Mouse (Mus musculus) left cerebral cortex, adult 8-10 months (tissue): ENCODE data around the gene Trio. TPM values are rescaled to one million over a fixed set of nuclear protein-coding genes. Genes with fewer than 3 reads are reported as not detected.

Experiments
- DNase-seq, 2 experiments: peaks; one replicate each; pipeline ENCODE4 v3.0.0; 2022; ENCODE audit warnings: low spot score in 2 of 2
- total RNA-seq, 4 experiments: library from RNA; stranded (reverse); gene quantifications; 2 replicates each; pipeline ENCODE4 v1.2.4; 2022

Trio gene
- total RNA-seq, 4 experiments from 2014 or later, result 199 to 218 (median 207) TPM

DNA sequence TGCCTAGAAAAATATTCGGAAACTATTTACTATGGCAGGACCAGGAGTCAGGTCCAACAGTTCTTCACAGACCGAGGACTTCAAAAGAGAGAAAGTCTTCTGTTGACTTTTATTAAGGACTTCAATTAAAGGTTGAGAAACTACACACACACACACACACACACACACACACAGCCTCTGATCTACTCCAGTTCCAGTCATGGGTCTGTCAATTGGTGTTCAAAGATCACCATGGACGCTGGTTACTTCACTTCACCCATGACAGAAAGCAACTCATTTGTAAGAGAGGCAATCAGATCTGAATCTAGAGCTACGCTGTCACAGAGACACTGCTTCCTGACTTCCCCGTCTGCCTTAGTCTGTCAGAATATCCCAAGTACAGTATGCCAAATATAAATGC is 33.1 kb downstream of the Trio start:
- no peak for DNase-seq

DNA sequence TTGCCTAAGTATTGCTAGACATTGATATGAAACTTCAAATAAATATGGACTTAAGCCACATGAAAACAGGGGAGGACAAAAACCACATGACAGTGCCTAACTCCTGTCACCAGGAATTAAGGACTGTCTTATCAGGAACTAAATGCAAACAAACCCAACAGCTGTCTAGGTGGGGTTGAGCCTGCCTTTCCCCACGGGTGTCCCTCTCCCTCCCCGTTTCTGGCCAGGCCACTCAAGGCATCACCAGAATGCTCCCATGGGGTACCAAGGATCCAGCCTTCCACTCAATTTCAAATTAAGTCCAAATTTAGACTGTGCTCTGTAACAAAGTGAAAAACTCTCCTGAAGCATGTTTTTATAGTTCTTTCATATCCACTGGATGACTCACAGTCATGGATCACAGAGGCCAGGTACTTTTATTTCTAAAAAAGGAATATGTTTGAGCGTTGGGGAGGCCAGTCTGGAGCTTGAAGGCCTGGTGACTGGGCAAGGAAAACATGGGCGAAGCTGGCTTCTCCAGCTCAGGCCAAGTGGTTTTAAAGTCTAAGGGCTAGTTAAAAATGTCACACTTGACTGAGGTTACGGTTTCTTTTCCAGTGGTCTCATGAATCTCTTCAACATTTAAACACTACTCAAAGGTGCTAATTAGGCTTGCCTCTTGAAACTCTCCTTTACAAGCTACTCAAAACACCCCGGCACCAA is 33.6 kb downstream of the Trio start:
- DNase-seq, result no peak

DNA sequence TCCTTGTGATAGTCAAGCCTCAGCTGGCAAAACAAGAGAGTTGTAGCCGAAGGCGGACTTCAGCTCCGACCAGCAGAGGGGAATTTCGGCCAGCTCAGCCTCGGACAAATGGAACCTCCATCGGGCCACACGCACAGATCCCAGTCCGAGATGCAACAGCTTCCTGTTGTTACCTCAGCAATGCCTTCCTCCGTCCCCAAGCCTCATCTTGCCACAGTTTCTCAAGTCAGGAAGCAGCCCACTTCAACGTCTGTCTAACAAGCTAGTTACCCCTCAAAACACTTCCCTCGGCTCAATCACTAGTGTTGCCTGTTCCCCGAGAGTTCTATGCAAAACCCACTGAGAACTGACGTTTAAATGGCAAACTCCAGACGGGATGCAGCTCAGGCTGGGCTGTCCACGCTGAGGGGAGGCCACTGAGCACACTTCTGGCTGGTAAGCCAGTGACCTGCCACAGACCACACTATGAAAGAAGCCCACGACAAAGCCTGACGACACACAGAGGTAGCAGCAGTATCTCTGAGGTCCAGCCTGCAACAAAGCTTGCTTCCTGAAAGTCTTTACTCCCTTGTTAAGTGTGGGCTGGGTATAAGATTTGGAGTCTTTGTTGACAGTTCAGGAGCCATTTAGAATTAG is 34.5 kb downstream of the Trio start:
- DNase-seq, result no peak

DNA sequence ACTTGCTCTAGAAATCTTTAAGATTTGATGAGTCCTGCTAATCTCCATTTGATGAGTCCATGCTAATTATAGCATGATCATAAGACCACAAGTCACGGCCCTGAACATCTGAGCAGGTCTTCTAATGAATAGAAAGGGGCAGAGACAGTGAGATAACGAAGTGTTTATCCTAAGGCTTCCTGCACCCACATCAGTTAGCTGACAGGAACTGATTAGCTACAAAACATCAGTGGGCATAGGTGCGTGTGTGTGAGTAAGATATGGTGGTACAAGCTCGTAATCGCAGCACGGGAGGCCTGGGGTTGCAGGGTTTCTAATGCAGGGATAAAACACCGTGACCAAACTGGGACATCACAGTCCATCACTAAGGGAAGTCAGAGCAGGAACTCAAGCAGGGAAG is 37.7 kb downstream of the Trio start:
- no peak for DNase-seq

DNA sequence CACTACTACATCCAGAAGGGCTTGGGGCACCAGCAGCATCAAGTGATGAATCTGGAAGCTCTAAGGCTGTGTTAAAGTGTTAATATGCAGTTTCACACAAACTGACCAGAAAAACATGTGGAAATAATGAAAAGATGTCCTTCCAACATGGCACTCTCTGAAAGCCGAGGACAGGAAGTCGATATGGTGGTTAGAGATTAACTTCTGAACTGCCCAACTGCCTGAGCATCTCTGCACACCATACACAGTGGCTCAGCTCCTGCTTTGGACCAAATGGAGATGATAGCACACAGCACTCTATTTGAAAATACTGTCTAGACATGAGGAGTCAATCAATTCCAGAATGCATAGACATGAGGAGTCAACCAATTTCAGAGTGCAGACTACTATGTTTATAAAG is 40.8 kb downstream of the Trio start:
- no peak for DNase-seq

DNA sequence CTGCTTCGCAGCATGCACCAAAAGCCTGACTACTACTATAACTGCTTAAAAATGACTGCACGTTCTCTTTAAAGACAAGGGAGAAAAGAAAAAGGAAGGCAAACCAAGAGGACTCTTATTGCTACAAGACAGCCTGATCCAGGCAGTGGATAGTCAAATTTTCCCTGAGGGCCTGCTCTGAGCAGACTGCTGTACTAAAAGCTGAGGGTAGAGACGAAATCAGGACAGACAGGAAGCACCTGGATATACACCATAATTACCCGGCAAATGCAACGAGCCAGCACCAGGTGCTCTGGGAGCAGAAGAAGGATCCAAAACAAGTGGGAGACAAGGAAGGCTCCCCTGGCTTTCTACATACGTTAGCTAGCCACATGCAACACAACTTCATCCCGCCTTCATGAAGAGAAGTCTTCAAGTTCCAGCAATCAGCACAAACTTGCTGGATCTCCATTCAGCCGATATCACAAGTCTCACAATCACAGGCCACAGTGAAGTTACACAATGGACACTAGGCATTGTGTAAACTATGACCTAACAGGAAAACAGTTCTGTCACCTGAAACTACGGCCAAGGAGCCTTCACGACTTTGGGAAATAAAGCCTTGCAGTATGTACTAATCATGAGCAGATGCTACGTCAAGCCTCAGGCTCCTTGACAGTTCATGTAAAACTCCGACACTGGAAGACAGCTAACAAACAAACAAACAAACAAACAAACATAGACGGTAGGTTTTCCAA is 43.7 kb downstream of the Trio start:
- no peak for DNase-seq

DNA sequence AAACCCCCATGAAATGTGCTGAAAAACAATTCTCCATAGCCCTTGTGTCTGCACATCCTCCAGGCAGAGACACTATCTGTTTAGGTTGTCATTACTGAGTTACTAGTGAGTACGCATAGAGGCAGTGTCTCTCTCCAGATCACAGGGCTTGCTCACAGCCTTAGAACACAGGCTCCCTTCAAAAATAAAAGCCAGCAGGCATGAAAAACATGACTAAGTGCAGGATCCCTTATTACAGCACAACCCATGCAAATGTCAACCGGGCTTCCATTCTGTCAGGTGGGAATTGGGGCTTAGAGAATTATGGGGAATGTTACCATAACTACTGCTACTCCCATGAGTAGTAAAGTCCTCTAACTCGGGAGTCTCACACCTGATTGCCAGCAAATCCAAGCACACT is 44.4 kb downstream of the Trio start:
- DNase-seq, result no peak

DNA sequence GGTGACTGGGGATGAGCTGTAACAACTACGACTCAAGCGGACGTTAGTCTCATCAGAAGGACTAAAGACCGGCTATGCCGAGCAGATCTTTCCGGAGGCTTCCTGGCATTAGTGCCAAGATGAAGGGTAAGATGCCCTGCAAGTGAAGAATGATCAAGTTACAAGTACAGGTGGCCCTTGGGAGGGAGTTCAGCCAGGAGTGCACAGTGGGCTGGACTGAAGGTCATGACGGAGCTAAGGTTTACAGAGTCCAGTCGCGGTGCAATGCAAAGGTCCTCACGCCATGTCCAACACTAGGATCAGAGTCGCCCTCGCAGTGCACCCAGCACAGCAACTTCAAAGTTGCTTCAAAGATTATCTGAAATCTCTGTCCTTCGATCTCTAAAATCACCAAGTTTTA is 45.2 kb downstream of the Trio start:
- DNase-seq, result no peak

DNA sequence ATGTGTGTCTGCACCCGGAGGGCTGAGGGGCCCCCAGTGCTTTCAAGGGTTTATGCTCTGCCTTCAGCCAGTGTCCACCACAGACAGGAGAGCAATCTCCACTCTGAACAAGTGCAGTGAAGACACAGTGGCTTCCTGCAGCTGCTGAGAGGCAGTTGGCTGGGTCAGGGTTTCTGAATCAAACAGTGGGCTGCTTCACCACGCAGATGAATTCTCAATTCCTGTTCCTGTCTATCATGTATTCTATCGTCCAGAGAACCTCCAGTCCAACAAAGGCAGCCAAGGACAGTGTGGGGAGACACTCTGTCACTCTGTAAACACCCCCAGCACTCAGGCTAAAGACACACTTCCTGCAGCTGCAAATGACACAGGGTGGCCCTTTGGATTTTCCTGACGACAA is 48.7 kb downstream of the Trio start:
- no peak for DNase-seq

DNA sequence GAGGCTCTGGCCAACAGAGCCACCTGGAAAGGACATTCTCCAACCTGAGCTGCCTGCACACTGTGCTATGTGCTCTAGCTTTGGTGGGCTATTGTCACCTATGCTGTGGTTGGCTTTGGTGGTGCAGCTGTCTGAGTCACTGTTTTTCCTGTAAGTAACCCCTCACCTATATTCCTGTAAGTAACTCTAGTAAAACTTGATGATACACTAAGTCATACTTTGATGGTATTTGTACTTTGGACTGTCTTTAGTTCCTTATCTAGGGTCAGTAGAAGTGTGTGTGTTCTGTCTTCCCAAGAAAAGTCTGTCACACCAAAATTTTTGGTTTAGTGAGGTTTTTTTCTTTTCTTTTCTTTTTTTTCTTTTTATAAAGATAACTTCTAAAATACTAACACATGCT is 49.3 kb downstream of the Trio start:
- DNase-seq, result no peak

DNA sequence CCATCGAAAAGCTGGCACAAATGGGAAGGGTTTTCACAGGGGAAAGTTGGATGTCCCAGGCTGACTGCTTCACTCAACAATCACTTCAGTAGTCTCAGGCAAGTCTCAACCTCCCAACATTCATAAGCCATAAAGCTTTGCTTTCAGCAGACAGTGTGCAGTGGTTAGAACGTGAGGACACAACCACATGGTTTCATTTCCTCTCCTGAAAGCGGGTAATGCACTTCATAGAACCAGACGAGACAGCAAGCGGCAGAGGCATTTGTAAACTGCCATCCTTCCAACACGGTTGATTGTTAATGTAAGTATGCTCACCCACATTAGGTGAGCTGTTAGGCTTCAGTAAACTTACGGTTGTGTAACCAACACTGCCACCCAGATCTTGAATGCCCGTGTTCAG is 51.0 kb downstream of the Trio start:
- DNase-seq, result no peak

DNA sequence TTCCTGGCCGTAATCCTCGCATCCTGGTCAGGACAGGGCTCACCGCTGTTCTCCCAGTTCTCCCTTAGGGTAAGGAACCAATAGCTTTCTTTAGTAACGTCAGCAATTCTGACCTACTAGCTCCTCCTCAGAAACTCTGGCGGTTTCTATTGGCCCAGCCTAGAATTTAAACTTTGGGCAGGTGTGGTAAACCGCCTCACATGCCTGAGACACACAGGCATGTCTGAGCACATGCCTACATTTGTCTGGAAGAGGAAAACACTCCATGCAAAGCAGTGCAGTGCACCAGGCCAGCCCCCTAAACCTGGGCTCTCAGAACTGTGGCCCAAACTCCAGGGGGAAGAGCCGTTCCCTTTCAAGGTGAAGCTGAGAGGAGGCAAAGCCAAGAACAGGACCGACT is 57.5 kb downstream of the Trio start:
- DNase-seq, result no peak

DNA sequence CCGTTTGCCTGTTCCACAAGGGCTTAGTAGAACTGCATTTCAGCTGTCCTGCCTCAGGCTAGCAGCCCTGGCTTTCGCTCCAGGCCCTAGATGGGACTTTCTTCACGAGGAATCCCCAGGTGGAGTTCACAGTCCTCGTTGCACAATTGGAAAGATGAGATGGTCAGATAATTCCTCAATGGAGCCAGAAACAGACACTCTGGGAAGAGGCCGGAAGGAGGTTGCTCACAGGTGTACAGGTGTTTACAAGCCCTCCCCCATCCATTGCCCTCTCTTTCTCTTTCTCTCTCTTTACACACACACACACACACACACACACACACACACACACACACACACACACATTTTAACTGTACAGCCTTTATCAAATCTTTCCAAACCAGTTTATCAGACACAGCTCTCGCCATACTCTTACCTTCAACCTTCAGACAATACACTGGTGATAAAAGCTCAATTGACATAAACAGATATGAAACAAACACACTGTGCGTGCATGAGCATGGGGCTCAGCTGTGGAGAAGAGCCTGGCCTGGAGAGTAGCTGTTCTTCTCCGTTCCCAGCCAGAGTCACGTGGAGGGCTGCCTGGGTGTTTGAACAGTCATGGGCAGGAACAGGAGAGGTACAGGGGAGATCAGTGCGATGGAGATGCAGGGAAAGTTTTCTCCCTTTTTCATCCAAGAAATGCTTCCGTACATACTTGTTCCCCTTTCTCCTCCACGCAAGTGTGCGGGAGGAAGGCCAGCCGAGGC is 58.3 kb downstream of the Trio start:
- DNase-seq, result no peak

DNA sequence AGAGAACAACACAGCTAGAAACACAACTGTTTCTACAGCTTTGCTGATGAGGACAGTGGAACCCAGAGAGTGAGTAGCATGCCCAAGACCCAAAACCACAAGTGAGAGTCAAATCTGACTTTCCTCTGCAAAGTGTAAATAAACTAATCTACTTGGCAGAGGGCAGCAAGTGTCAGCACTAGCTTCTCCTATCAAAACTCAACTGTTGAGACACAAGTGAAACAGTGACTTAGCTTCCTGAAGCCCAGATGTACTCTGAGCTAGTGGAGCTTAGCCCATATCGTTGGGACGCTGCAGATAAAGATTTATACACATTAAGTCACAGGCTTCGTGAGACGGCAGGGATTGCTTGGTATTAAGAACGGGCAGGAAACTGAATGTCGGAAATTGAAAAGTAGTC is 60.8 kb downstream of the Trio start:
- no peak for DNase-seq

DNA sequence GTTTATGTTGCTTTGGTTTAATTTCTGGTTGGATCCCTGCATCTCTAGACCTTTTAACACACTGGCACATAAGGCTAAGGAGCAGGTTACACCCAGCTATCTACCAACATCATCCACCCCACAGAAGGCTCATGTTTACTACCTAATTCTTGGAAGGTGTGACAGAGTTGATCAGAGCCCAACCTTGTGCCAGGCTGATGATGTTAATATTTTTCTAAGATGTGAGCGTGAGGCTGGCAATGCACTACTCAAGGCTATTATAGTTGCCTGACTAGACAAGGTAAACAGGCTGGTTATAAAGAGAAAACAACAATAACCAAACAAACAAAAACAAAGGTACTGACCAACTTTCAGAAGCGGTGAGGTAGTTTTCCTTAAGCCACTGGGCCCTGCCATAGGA is 62.1 kb downstream of the Trio start:
- DNase-seq, result no peak

DNA sequence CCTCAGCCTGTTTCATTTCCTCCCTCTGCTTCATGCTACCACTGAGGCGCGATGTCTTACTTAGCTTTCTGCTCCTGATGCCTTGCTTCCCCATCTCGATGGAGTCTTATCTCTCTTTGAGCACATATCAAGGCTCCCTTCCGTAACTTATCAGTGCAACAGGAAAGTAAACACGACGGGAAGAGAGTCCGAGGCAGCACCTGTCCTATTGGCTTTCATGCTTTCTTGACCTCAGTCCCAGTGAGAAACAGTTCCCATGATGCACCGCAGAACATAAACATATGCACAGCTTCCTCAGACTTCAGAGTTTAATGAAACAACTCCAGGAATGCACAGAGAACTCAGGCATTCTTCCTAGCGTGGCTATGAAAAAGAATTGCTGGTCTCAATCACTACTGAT is 65.0 kb downstream of the Trio start:
- DNase-seq, result no peak

DNA sequence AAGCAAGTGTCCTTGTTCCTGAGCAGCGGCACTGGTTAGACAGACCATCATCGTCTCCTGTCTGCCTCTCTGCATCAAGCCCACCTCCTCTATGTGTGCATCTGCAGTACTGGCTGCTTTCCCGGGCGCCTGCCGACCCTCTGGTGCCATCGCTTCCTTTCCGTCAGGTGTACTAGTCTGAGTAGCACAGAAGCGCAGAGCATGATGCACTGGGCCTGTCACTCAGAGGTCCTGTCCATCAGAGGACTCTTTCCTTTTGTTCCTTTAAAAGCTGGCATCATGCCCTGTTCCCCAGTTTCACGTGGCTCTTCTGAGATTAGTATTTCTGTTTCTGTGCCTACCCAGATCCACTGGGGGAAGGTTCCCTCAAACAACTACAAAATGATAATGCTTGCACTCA is 67.8 kb downstream of the Trio start:
- DNase-seq, result no peak

DNA sequence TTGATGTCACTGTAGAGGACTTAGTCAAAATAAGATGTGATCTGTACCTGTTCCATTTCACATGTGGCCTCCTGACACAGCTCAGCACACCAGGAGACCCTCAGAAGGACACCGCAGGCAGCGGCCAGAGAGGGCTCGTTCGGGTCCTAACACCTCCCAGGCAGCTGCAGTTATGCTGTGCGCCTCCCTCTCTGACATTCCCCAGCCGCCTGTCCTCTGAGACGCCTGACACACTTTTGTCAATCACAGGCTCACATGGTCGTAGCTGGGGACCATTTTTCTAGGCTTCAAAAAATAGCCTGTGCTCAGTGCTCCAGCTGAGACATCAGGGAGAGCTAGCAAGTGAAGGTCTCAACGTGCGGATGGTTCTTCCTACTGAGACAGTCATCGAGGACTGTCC is 70.0 kb downstream of the Trio start:
- DNase-seq, result no peak

DNA sequence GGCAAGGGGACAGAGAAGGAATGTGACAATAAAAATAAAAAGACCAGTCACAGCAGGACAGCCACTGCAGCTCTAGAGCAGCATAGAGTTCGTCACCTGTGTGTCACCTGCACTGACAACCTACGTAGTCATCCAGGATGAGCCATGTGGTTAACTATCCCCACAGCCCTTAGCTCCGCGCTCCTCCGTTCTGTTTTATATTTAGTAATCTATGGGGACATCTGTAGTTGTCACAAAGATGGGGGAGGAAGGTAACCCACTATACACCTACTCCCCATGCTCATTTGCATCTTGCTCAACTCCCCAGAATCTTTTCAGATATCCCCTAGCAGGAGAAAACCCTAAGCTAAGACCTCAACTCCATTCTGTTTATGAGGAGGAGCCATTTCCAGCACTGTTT is 71.3 kb downstream of the Trio start:
- no peak for DNase-seq

DNA sequence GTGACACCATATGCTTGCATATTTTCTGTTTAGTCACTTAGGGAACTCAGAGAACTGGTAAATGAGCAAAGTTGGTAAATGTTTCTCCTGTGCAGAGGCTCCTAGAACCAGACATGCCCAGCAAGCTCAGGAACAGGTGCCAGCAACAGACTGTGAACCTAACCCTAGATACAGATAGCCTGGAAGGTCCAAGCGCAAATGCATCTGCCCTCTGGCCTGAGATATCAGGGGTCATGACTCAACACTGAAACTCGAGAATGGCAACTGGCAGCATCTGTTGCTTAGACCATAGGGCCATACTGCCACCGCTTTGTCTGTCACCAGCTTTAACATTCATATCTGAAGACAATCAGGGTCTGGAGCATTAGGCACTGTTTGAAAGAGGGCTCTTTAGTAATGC is 72.1 kb downstream of the Trio start:
- no peak for DNase-seq

DNA sequence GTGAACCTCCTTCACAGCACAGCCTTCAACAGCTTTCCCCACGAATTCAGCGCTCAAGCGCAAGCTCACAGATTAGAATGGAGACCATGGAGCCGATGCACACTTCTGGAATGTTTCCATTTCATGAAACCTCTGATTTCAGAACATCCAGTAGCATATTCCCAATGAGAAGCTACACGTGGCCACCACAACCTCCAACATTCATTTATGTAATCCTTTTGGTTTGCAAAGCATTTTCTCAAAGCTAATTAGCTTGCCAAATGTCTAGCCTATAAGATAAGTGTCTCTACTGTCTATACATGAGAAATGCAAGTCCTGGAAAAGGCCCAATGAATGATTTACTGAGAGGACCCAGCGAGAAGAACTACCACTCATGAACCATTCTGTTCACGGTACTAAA is 74.5 kb downstream of the Trio start:
- DNase-seq, result no peak

DNA sequence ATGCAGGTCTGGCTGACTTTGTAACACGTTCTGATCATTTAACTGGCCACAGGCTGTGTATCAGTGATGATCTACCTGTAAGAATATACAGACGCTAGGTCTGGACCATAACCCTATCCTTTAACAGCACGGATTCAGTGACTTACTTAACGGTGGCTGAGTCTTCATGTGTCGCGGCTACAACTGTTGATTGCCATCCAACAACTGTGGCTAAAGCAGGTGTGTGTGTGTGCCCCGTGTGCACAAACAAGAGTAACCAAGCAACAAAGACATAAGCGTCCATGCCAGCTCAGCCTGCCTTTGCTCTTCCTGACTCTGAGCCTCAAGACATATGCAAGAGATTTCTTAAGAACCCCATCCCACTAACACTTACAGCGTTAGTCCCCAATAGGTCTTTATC is 76.5 kb downstream of the Trio start:
- DNase-seq, result no peak
